Comparison of ENCODE assay signal across 13 mouse cellular contexts in genomic region chr6:114078556-114078955, GRCm38 (mm10). TPM values are rescaled to one million over a fixed set of nuclear protein-coding genes. Genes with fewer than 3 reads are reported as not detected.
"Had no signal": no experiment of that assay in that cellular context is flagged by ENCODE, and none has a peak within 500 bp of the region (broad histone marks: within the 10 kb centered on the region; RNA-seq: fewer than 3 reads in every experiment).

No protein-coding gene starts in this region.

- H3K4me3 ChIP-seq: limb, embryonic 13.5 days; midbrain, embryonic 13.5 days; stomach, embryonic 15.5 days had no signal

- DNase-seq: kidney, adult 8-10 months; kidney, postnatal 4 days; left cerebral cortex, postnatal 4 days; lung, adult 18-20 months; right cerebral cortex, postnatal 14 days; thymus, adult 2 months; thymus, postnatal 25 days had no signal

- H3K4me2 ChIP-seq: limb, embryonic 13.5 days; midbrain, embryonic 13.5 days; stomach, embryonic 15.5 days had no signal

- H3K36me3 ChIP-seq: limb, embryonic 13.5 days; midbrain, embryonic 13.5 days; stomach, embryonic 15.5 days had no signal

- ATAC-seq: midbrain, embryonic 13.5 days had no signal

- H3K9me3 ChIP-seq: limb, embryonic 13.5 days; midbrain, embryonic 13.5 days; stomach, embryonic 15.5 days had no signal

- H3K27me3 ChIP-seq: midbrain, embryonic 13.5 days; stomach, embryonic 15.5 days had no signal

- H3K27ac ChIP-seq: limb, embryonic 13.5 days; liver, embryonic 14.5 days; midbrain, embryonic 13.5 days; stomach, embryonic 15.5 days had no signal

- H3K4me1 ChIP-seq: limb, embryonic 13.5 days; midbrain, embryonic 13.5 days; stomach, embryonic 15.5 days had no signal

- H3K9ac ChIP-seq: limb, embryonic 13.5 days; liver, embryonic 14.5 days; midbrain, embryonic 13.5 days; stomach, embryonic 15.5 days had no signal

RNA-seq across cellular contexts. Expression of gene Slc6a11, which starts 52.5 kb away (rescaled TPM):
- polyA plus RNA-seq: liver, adult 2 months; spleen, adult 2 months had no signal
